Mouse (Mus musculus) bone marrow, adult 2 months (tissue): ENCODE measurements around the gene Wdr59.

ENCODE experiments used
- CTCF ChIP-seq: fragments of 200-500 bp; IDR thresholded peaks from 2 replicates; pipeline ENCODE4 v1.5.1; 2011; ENCODE audit warnings: low read length, control low read depth; ENCODE audit not compliant: control insufficient read depth, insufficient read depth
- POLR2A ChIP-seq: fragments of 200-500 bp; IDR thresholded peaks from 2 replicates; pipeline ENCODE4 v1.6.1; 2011; ENCODE audit warnings: low read depth, mild to moderate bottlenecking, control low read depth, low read length, borderline replicate concordance; ENCODE audit not compliant: control insufficient read depth

DNA sequence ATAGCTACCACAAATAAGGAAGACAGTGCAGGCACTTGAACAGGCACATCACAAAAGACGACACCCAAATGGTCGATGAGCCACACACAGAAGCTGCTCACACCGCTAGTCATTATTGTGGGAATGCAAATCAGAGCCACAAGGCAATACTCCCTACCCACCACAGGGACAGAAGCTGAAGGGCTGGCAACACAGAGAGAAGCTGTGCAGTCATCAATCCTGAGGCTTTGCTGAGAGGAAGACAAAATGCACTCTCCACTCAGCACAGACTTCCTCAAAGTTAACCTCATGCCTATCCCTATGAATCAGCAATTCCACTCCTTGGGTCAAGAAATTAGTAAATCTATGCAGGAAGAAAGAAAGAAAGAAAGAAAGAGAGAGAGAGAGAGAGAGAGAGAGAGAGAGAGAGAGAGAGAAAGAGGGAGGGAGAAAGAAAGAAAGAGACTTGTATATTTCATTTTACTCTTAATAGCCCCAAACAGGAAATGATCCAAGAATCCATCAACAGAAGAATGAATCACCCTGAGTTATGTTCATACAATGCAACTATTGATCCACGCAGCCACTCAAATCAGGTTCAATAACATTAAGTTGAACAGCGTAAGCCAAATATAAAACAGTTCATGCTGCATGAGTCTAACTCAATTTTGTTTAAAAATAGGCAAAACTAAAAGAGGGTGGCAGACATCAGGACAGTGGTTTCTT, 44.0 kb downstream of the Wdr59 start:
- TF ChIP-seq CTCF (no peak), POLR2A (no peak)
